Mouse (Mus musculus) right cerebral cortex, postnatal 36 days (tissue): ENCODE measurements around the gene Gm17428.

Experiments
- DNase-seq, 2 experiments: peaks; one replicate each; pipeline ENCODE4 v3.0.0; 2022; ENCODE audit warnings: low spot score in 2 of 2, mixed read lengths in 1 of 2

Gm17428 gene

DNA sequence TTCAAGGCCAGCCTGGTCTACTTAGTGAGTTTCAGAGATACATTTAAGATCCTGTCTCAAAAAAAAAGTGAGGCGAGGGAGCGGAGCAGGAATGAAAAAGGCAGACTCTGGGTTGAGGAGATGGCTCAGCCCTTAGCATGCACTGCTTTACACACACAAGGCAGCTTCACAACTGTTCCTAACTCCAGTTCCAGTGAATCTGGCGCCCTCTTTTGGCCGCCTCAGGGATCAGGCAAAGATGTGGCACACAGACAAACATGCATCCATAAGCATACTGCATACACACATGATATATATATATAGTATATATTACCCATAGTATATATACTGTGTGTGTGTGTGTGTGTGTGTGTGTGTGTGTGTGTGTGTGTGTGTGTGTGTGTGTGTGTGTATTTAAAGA is 34.4 kb downstream of the Gm17428 start:
- no peak for DNase-seq

- DNase-seq, result peak; percentile 51 to 57
These were observed 37.9 kb downstream of the Gm17428 start for GRCm38 (mm10) chr14:55014591-55014990.

DNA sequence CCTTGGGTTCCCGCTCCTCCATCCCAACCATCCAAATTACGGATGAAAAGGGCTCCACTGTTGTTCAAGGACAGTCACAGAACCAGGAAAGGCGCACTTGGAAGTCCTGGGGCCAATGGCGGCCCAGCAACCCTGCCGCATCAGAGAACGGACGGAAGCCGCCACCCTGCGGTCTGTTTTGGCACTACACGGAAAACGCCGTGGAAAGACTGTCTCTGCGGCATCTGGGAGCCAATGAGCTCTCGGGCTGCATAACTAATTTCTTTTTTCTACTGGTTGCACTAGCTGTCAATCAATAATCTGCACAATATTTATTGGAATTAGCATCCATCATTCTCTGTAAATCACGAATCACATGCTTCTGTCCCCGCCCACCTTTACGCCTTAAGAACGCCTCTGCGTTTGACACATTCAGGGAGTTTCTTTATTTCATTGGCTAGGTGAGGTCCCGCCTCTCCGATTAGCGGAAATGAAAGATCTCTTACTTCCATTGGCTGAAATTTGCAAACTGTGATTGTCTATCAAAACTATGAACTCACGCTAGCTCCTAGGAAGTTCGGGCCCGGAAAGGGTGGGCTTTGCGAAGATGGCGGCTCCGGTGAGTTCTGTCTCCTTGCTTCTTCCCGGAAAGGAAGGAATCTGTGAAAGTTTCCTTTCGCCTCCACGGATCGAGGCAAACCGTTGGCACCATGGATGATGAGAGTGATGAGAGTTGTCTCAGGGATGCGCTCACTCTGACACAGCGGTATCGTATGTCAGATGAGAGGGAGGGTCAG is 38.4 kb downstream of the Gm17428 start, which contains the start of gene Ngdn:
Gene Ngdn, plus strand, starts transcription at position 464 of the 776 bp plus-strand sequence.
- peak; percentile 98 to 99 for DNase-seq

GRCm38 (mm10) chr14:55015767-55016111 is 39.0 kb downstream of the Gm17428 start:
- DNase-seq, result no peak

- DNase-seq, result no peak
These were observed 40.1 kb downstream of the Gm17428 start for GRCm38 (mm10) chr14:55016876-55017275.

DNA sequence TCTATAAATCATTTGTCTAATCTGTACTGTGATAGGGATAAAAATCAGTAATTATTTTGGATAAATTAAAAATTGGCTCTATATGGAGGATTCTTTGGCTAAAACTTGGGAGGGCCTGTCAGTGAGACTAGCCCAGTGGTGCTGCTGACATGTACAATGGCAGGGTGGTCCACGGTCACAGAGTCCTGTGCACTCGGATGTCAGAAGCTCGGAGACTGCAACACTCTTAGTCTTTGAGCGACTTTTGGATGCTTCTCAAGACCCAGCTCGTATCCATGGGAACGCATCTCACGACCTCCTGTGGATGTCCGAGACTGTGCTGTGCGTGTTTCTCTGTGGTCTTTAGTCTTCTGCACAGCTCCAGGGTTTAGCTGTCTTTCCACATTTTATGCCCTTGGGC is 43.7 kb downstream of the Gm17428 start:
- no peak for DNase-seq

GRCm38 (mm10) chr14:55023011-55023410 is 46.3 kb downstream of the Gm17428 start:
- DNase-seq, result no peak

- DNase-seq, result peak in 1 of 2 experiments; percentile 47
These were observed 47.5 kb downstream of the Gm17428 start for GRCm38 (mm10) chr14:55024236-55024635.

DNA sequence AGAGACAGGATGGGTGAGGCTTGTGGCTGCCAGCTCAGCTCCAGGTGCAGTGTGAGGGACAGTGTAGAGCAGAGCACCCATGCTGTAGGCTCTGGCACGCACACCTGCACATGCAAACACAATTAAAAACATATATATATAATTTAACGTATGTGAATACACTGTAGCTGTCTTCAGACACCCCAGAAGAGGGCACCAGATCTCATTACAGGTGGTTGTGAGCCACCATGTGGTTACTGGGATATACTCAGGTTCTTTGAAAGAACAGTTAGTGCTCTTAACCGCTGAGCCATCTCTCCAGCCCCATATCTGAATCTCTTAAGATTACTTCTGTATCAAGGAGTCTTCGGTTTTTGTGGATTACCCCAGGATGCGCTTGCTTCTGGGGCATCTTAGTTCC is 48.8 kb downstream of the Gm17428 start:
- DNase-seq, result no peak
